Mouse (Mus musculus) hindbrain, embryonic 12.5 days (tissue): Measurements from ENCODE around the gene Mvb12b. TPM values are rescaled to one million over a fixed set of nuclear protein-coding genes. Genes with fewer than 3 reads are reported as not detected.

Experiments used
- ATAC-seq: fragments of 200-750 bp; cut with Nextera tagmentation; 2 replicates; pipeline ENCODE4 v1.8.0; 2017; ENCODE audit warnings: moderate TSS enrichment; ENCODE audit not compliant: low FRiP score
- H3K27ac ChIP-seq: fragments of 300-500 bp; sonication (generic); 2 replicates; pipeline ENCODE4 v1.5.1; 2016; ENCODE audit warnings: mild to moderate bottlenecking
- H3K27me3 ChIP-seq: fragments of 300-500 bp; sonication (generic); 2 replicates; pipeline ENCODE4 v1.6.1; 2016; ENCODE audit warnings: mild to moderate bottlenecking
- H3K36me3 ChIP-seq: fragments of 300-500 bp; sonication (generic); 2 replicates; pipeline ENCODE4 v1.6.1; 2016; ENCODE audit warnings: mild to moderate bottlenecking
- H3K4me1 ChIP-seq: fragments of 300-500 bp; sonication (generic); 2 replicates; pipeline ENCODE4 v1.6.1; 2016
- H3K4me2 ChIP-seq: fragments of 300-500 bp; sonication (generic); replicated peaks from 2 replicates; pipeline ENCODE4 v1.6.1; 2016; ENCODE audit warnings: mild to moderate bottlenecking
- H3K4me3 ChIP-seq: fragments of 300-500 bp; sonication (generic); 2 replicates; pipeline ENCODE4 v1.5.1; 2016; ENCODE audit warnings: mild to moderate bottlenecking
- H3K9ac ChIP-seq: fragments of 300-500 bp; sonication (generic); 2 replicates; pipeline ENCODE4 v1.6.1; 2016; ENCODE audit warnings: mild to moderate bottlenecking, moderate library complexity
- H3K9me3 ChIP-seq: fragments of 300-500 bp; sonication (generic); replicated peaks from 2 replicates; pipeline ENCODE4 v1.6.1; 2016; ENCODE audit warnings: mild to moderate bottlenecking
- WGBS: fragments of 180-500 bp; shearing (Covaris S2); methylation state at CpG from one replicate; pipeline ENCODE4 v1.1.7; 2016; 5-methylcytosine and 5-hydroxymethylcytosine counted together
- polyA plus RNA-seq: library from polyadenylated mRNA; unstranded; fragments of >200 nt; fragmentation: Nextera tagmentation; extraction: Ambion mirVana; gene quantifications from 2 replicates; pipeline ENCODE4 v1.2.1, GENCODE M21; 2016

Gene Mvb12b
- polyA plus RNA-seq, 1 experiment from 2014 or later, result 58.9 TPM

DNA sequence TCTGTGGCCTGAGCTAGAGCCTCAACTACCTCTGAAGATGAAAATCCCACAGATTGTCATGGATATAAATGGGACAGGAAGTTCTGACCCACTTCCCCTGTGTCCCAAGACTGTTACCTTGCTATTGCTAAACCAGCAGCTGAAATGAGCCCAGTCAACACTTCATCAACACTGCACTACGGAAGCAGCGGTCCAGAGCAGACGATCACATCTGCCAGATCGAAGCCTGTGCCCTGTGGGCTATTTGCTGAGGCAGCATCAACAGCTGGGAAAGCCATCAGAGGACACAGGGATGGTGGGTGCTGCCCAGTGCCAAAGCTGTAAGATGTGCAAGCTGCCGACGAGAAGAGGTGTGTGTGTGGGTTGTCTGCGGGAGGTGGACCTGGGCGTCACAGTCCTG, 86.4 kb downstream of the Mvb12b start:
- Histone ChIP-seq H3K36me3 (peaks cover 27% of the 10 kb centered on the region), H3K27ac (no peak overlapping the region), H3K4me3 (no peak overlapping the region), H3K4me1 (peaks cover 38% of the 10 kb centered on the region), H3K4me2 (no peak overlapping the region), H3K9ac (no peak overlapping the region), H3K9me3 (no peaks in the 10 kb centered on the region), H3K27me3 (no peaks in the 10 kb centered on the region)
- ATAC-seq, result no peak
- 80% methylated on average over 8 of the region's 8 CpGs for WGBS

DNA sequence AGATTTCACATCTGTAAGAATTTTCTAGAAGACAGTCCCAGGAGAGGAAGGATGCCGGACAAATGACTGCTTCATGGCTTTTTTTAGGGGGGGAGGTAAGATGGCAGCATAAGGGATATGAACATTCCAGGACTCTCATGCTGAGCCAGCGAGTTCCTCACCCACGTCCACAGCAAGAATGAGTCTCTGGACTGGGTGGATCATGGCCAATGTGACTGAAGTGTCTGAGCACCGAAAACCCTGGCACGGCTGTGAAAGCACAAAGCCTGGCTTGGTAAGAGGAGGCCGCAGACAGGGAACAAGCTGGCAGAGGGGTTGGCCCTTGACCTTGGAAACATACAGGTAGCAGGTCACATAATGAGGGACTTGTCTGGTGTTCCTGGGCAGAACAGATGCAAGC, 87.5 kb downstream of the Mvb12b start:
- H3K27me3 ChIP-seq, result no peaks in the 10 kb centered on the region
- peaks cover 49% of the 10 kb centered on the region for H3K4me1 ChIP-seq
- H3K27ac ChIP-seq, result no peak overlapping the region
- no peak overlapping the region for H3K4me3 ChIP-seq
- 85% methylated on average over 6 of the region's 6 CpGs for WGBS
- ATAC-seq, result no peak
- H3K36me3 ChIP-seq, result peaks cover 27% of the 10 kb centered on the region
- H3K4me2 ChIP-seq, result no peak overlapping the region
- no peak overlapping the region for H3K9ac ChIP-seq
- no peaks in the 10 kb centered on the region for H3K9me3 ChIP-seq

DNA sequence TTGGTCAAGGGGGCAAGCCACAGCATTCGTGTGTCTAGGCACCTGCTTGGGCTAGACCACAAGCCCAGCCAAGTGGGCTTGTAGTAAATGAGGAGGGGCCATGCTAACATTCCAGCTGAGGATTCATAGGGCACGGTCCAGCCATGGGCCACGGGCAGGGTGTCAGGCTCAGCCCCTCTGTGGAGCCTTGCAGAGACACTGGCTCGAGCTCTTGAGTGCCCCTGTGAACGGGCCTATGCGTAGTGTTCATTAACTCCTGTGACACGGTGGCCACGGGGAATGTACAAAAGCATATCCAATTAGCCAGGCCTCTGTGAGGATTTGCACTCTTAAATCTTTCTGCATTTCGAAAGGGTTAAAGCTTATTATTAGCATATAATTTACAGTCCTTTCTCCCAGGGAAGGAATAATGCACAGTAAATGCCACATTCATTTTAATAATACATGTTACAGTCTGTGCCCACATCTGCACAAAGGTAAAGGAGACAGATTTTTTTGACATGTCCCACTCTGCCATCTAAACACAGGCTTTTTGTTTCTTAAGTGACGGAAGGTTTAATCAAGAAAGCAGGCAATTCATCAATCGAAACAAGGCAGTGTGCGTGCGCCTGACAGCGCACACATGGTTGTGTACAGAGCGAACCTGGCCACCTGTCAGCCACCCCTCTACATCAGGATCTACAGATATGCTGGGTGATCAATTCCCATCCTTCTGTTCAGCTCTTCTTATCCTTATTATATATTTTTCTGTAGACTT, 91.9 kb downstream of the Mvb12b start:
- no peaks in the 10 kb centered on the region for H3K9me3 ChIP-seq
- H3K4me2 ChIP-seq, result no peak overlapping the region
- peak overlapping the region; percentile 29; the same call in 1 of the 2 replicates for H3K9ac ChIP-seq
- peaks cover 57% of the 10 kb centered on the region for H3K4me1 ChIP-seq
- H3K27ac ChIP-seq, result peak overlapping the region; percentile 70
- H3K27me3 ChIP-seq, result no peaks in the 10 kb centered on the region
- H3K4me3 ChIP-seq, result no peak overlapping the region
- peaks cover 22% of the 10 kb centered on the region; the same call in 1 of the 2 replicates for H3K36me3 ChIP-seq
- peak; percentile 36; the same call in 1 of the 2 replicates for ATAC-seq
- WGBS, result 67% methylated on average over 15 of the region's 15 CpGs

DNA sequence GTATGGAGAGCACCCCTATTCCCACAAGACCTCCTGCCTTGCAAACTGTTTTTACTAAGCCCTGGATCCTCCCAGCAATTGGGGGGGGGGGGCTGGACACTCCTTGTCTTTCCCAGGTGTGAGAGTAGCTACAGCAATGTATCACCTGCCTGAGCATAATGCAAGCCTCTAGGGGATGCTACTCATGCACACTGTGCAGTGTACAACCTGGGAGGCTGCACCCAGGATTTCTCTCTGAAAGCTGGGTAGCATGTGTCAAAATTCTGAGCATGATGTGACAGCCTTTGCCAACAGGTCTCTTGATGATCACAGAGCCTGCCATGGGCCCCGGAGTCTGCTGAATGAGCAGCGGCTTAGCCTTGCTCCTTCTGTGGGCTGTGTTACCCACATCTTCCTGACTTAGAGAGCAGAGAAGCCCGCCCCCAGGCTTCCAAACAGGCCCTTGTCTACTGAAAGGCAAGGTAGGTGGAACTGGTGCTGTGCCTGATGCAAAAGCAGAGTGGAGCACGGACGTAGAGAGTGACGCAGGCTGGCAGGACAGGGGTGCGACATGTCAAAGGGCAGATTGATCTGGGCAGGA, 92.7 kb downstream of the Mvb12b start:
- no peak for ATAC-seq
- 79% methylated on average over 7 of the region's 7 CpGs for WGBS
- H3K4me2 ChIP-seq, result no peak overlapping the region
- H3K9me3 ChIP-seq, result no peaks in the 10 kb centered on the region
- no peak overlapping the region for H3K4me3 ChIP-seq
- H3K36me3 ChIP-seq, result peaks cover 15% of the 10 kb centered on the region; the same call in 1 of the 2 replicates
- H3K27ac ChIP-seq, result peak overlapping the region; percentile 70
- peak overlapping the region; percentile 29; the same call in 1 of the 2 replicates for H3K9ac ChIP-seq
- no peaks in the 10 kb centered on the region for H3K27me3 ChIP-seq
- peaks cover 64% of the 10 kb centered on the region for H3K4me1 ChIP-seq

DNA sequence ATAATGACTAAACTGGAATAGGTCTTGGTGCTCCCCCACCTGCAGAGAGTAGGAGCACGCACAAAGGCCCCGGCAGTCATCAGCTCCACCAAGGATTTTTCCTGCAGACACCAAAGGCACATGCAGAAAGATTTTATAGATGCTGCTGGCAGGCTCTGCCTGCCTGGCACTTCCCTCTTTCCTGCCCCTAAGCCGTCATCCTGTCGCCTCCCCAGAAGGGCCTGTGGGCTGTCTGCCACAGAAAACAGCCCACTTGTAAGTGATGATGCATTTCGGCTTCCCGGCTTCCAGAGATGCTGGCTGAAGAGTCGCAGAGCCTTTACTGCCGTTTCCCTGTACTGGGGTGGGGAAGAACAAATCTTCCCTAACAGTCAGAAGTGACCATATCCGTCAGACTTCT, 93.3 kb downstream of the Mvb12b start:
- Histone ChIP-seq H3K27ac (no peak overlapping the region), H3K4me1 (peaks cover 70% of the 10 kb centered on the region), H3K27me3 (no peaks in the 10 kb centered on the region), H3K36me3 (peaks cover 14% of the 10 kb centered on the region; the same call in 1 of the 2 replicates), H3K4me3 (no peak overlapping the region), H3K9me3 (no peaks in the 10 kb centered on the region), H3K4me2 (no peak overlapping the region), H3K9ac (no peak overlapping the region)
- WGBS, result 87% methylated on average over 9 of the region's 9 CpGs
- no peak for ATAC-seq

DNA sequence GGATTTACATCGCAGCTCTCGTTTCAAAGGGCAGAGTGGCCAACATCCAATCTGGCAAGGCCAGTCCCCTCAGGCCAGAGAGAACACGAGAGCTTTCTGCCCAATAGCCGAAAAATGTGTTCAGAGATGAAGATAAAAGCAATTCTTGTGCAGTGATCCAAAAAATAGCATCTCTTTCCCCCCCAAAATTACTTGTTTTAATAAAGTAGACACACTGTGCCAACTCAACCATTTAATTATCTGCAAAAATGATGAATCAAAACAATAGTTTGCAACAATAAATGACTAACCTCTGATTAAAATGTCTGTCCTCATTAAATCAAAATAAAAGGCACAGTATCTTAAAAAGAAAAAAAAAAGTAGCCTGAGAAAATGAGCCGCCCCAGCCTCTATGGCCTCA, 97.4 kb downstream of the Mvb12b start:
- ATAC-seq, result no peak
- Histone ChIP-seq H3K27ac (peak overlapping the region; percentile 89), H3K27me3 (no peaks in the 10 kb centered on the region)

DNA sequence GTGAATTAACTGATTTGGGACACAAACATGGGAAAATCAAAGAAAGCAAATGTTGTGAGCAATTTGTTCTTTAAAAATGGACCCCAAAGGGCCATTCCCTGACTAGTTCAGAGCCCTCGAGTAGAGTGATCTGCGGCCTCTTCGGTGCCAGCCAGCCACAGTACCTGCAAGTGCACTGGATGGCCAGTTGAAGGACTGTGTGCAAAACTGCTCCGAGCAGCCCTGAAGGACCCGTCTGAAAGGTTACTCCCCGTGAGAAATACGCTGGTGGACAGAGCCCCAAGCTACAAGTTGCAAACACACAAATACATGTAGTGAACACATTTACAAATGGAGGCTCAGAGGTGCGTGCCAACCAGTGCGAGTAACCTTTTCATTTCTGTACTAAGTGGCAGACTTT, 98.0 kb downstream of the Mvb12b start:
- Histone ChIP-seq H3K4me2 (0 out of 2 replicates have a peak overlapping the region, but pooled peaks have one; percentile 1), H3K27me3 (no peaks in the 10 kb centered on the region), H3K9me3 (no peaks in the 10 kb centered on the region), H3K4me1 (peaks cover 64% of the 10 kb centered on the region), H3K4me3 (no peak overlapping the region), H3K36me3 (peaks cover 14% of the 10 kb centered on the region; the same call in 1 of the 2 replicates), H3K9ac (no peak overlapping the region), H3K27ac (peak overlapping the region; percentile 89)
- 0 out of 2 replicates have a peak, but pooled peaks have one; percentile 17 for ATAC-seq
- 58% methylated on average over 9 of the region's 9 CpGs for WGBS

More for the DNA sequence above, 97.4 kb downstream of the Mvb12b start:
- WGBS, result 56% methylated on average over 5 of the region's 5 CpGs
- Histone ChIP-seq H3K4me2 (no peak overlapping the region), H3K4me1 (peaks cover 69% of the 10 kb centered on the region), H3K4me3 (no peak overlapping the region), H3K36me3 (peaks cover 14% of the 10 kb centered on the region; the same call in 1 of the 2 replicates), H3K9ac (no peak overlapping the region), H3K9me3 (no peaks in the 10 kb centered on the region)

DNA sequence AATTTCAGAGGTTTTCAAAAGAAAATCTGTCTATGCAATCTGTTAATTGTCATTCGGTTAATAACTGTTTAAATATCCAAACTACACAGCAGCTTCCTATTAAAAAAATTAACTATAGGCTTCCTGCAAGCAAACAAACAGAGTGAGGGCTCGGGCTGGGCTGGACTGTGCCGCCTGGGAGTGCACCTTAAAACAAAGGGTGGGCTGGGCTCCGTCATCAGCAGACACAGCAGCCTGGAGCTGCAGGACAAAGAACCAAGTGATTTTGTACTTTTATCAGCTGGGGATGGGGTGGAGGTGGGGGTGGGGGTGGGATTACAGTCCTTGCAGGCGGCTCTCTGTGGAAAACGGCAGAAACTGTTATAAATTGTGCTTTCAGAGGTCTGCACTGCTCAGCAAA, 98.5 kb downstream of the Mvb12b start:
- Histone ChIP-seq H3K4me3 (no peak overlapping the region), H3K27me3 (no peaks in the 10 kb centered on the region), H3K4me1 (peaks cover 59% of the 10 kb centered on the region), H3K4me2 (0 out of 2 replicates have a peak overlapping the region, but pooled peaks have one; percentile 1), H3K9ac (no peak overlapping the region), H3K36me3 (peaks cover 14% of the 10 kb centered on the region; the same call in 1 of the 2 replicates), H3K27ac (peak overlapping the region; percentile 89), H3K9me3 (no peaks in the 10 kb centered on the region)
- WGBS, result 18% methylated on average over 6 of the region's 6 CpGs
- peak; percentile 75 for ATAC-seq

DNA sequence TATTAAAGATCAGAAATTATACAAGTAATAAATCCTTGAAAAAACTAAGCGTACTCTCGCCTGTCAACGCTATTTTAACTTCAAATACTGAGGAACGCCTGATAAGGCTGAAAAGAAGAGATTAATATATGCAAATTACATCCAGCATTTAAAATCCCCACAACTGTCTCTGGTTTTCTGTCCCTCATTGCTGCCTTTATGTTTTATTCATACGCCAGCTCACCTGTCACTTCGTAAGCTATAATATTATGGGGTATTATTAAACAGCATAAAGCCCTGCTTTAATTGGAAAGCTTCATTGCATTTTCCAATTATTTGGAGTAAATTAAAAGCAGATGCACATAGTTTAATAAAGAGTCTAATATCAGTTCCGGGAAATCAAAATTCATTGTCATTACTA, 98.9 kb downstream of the Mvb12b start:
- Histone ChIP-seq H3K4me1 (peaks cover 57% of the 10 kb centered on the region), H3K27me3 (no peaks in the 10 kb centered on the region), H3K4me2 (no peak overlapping the region), H3K36me3 (peaks cover 10% of the 10 kb centered on the region; the same call in 1 of the 2 replicates), H3K9ac (no peak overlapping the region), H3K9me3 (no peaks in the 10 kb centered on the region), H3K27ac (peak overlapping the region; percentile 89), H3K4me3 (no peak overlapping the region)
- 65% methylated on average over 7 of the region's 7 CpGs for WGBS
- ATAC-seq, result no peak

DNA sequence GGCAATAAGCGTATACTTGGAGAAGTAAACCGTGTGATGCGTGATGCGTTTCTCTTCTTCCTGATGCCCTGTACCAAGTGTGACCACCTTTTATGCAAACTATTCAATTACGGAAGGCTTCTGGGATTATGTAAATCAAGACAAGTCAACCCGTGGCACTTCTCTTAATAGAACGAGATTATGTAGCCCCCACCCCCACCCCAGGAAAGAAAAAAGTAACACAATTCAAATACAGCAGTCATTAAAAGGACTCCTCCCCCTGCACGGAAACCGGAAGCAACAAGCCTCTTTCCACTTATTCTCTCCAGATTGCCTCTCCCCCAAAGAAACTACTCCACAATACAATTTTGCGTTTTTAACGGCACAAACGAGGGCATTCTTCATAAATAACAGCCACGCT, 99.6 kb downstream of the Mvb12b start:
- Histone ChIP-seq H3K36me3 (peaks cover 8% of the 10 kb centered on the region; the same call in 1 of the 2 replicates), H3K9ac (no peak overlapping the region), H3K9me3 (no peaks in the 10 kb centered on the region), H3K27me3 (no peaks in the 10 kb centered on the region), H3K27ac (peak overlapping the region; percentile 79), H3K4me2 (no peak overlapping the region), H3K4me1 (peaks cover 55% of the 10 kb centered on the region), H3K4me3 (no peak overlapping the region)
- WGBS, result 43% methylated on average over 13 of the region's 13 CpGs
- no peak for ATAC-seq

DNA sequence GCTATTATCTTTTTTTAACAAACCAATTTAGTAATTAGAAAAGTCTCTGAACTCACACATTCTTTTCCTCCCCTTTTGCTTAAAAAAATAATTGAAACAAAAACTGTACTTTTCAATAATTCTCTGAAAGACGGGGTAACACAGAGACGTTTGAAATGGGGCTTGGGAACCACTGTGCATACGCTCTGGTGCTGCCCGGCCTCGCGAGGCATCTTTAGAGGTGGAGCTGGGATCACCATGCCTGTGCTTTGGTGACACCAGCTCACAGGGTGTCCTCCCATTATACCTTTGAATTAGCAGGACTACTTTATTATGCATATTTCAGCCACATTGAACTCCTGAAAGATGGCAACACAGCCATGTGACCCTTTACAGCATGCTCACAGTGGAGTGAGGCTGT, 101.7 kb downstream of the Mvb12b start:
- WGBS, result 50% methylated on average over 6 of the region's 6 CpGs
- peak overlapping the region; percentile 87 for H3K27ac ChIP-seq
- ATAC-seq, result no peak
- no peak overlapping the region for H3K4me3 ChIP-seq
- H3K9me3 ChIP-seq, result no peaks in the 10 kb centered on the region
- no peak overlapping the region for H3K4me2 ChIP-seq
- H3K36me3 ChIP-seq, result no peaks in the 10 kb centered on the region
- peaks cover 59% of the 10 kb centered on the region for H3K4me1 ChIP-seq
- H3K27me3 ChIP-seq, result no peaks in the 10 kb centered on the region
- H3K9ac ChIP-seq, result no peak overlapping the region

DNA sequence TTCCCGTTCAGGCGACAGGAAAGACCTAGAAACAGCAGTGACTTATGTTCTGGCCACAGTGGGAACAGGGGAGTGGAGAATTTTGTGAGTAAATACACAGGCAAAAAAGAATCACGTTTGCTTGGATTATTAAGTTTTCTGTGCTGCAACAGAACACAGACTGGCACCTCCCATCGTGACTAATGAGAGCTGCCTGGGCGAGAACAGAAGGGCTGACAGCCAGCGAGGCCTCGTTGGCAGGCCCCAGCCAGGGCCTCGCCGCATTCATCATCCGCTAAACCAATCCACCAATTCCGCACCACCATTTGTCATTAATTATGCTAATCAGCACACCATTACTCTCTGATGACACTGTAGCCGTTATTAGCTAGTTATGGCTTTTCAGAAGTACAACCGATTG, 102.2 kb downstream of the Mvb12b start:
- H3K9ac ChIP-seq, result no peak overlapping the region
- ATAC-seq, result peak; percentile 59
- WGBS, result 26% methylated on average over 13 of the region's 13 CpGs
- no peaks in the 10 kb centered on the region for H3K9me3 ChIP-seq
- H3K27me3 ChIP-seq, result no peaks in the 10 kb centered on the region
- H3K4me2 ChIP-seq, result no peak overlapping the region
- peak overlapping the region; percentile 87 for H3K27ac ChIP-seq
- H3K4me3 ChIP-seq, result no peak overlapping the region
- H3K36me3 ChIP-seq, result no peaks in the 10 kb centered on the region
- peaks cover 54% of the 10 kb centered on the region for H3K4me1 ChIP-seq
